Mouse (Mus musculus): ENCODE results near the gene Il17f.

GRCm38 (mm10) chr1:20833141-20833511 is 42.7 kb upstream of the Il17f start:
- no peak for TF ChIP-seq POLR2A (IDR thresholded peaks at IDR 0.05; ENCODE audit: borderline replicate concordance, control insufficient read depth, low read depth, low read length)
- no peak for TF ChIP-seq CTCF (IDR thresholded peaks at IDR 0.05; ENCODE audit: control insufficient read depth, insufficient read depth, low read length)

All from bone marrow, adult 2 months (tissue).